Mouse (Mus musculus) heart, embryonic 15.5 days (tissue): Measurements from ENCODE around the gene Plxnb2. TPM values are rescaled to one million over a fixed set of nuclear protein-coding genes. Genes with fewer than 3 reads are reported as not detected.

ENCODE experiments used
- ATAC-seq: fragments of 200-750 bp; cut with Nextera tagmentation; replicated peaks from 2 replicates; pipeline ENCODE4 v1.8.0; 2017; ENCODE audit warnings: low read depth, moderate TSS enrichment; ENCODE audit not compliant: insufficient number of reproducible peaks, insufficient read depth, low FRiP score
- H3K27ac ChIP-seq: fragments of 300-500 bp; sonication (generic); 2 replicates; pipeline ENCODE4 v1.5.1; 2015; ENCODE audit warnings: mild to moderate bottlenecking, inconsistent platforms
- H3K27me3 ChIP-seq: fragments of 300-500 bp; sonication (generic); 2 replicates; pipeline ENCODE4 v1.6.1; 2015; ENCODE audit warnings: inconsistent platforms
- H3K36me3 ChIP-seq: fragments of 300-500 bp; sonication (generic); 2 replicates; pipeline ENCODE4 v1.6.1; 2015; ENCODE audit warnings: mild to moderate bottlenecking, inconsistent platforms
- H3K4me1 ChIP-seq: fragments of 300-500 bp; sonication (generic); replicated peaks from 2 replicates; pipeline ENCODE4 v1.6.1; 2015; ENCODE audit warnings: inconsistent platforms
- H3K4me2 ChIP-seq: fragments of 300-500 bp; sonication (generic); 2 replicates; pipeline ENCODE4 v1.6.1; 2015; ENCODE audit warnings: inconsistent platforms, mild to moderate bottlenecking, moderate library complexity
- H3K4me3 ChIP-seq: fragments of 300-500 bp; sonication (generic); 2 replicates; pipeline ENCODE4 v1.5.1; 2015; ENCODE audit warnings: mild to moderate bottlenecking, inconsistent platforms
- H3K9ac ChIP-seq: fragments of 300-500 bp; sonication (generic); 2 replicates; pipeline ENCODE4 v1.6.1; 2015; ENCODE audit warnings: mild to moderate bottlenecking, inconsistent platforms
- H3K9me3 ChIP-seq: fragments of 300-500 bp; sonication (generic); replicated peaks from 2 replicates; pipeline ENCODE4 v1.6.1; 2016; ENCODE audit warnings: inconsistent platforms
- WGBS: fragments of 180-500 bp; shearing (Covaris S2); methylation state at CpG from one replicate; pipeline ENCODE4 v1.1.7; 2015; ENCODE audit warnings: mixed read lengths; 5-methylcytosine and 5-hydroxymethylcytosine counted together
- polyA plus RNA-seq: library from polyadenylated mRNA; unstranded; fragments of >200 nt; fragmentation: Nextera tagmentation; extraction: Ambion mirVana; gene quantifications from 2 replicates; pipeline ENCODE4 v1.2.1, GENCODE M21; 2015

Gene Plxnb2
- 76.5 and 109 TPM in 2 replicates for polyA plus RNA-seq

- H3K27me3 ChIP-seq, result no peaks in the 10 kb centered on the region
- no peaks in the 10 kb centered on the region; the same call in 1 of the 2 replicates for H3K36me3 ChIP-seq
- H3K27ac ChIP-seq, result peak within 1 kb of the TSS; percentile 92
- peak within 1 kb of the TSS; percentile 80 for H3K9ac ChIP-seq
- peak within 1 kb of the TSS; percentile 94 for H3K4me2 ChIP-seq
- ATAC-seq, result peak; percentile 81
- H3K9me3 ChIP-seq, result no peaks in the 10 kb centered on the region
- WGBS, result under 1% methylated on average over 59 of the region's 72 CpGs
- H3K4me3 ChIP-seq, result peak within 1 kb of the TSS; percentile 79
- H3K4me1 ChIP-seq, result peaks cover 60% of the 10 kb centered on the region
Measured at GRCm38 (mm10) chr15:89180571-89181229, at the start of gene Plxnb2. Plxnb2 (minus strand) TSS chr15:89180788.

GRCm38 (mm10) chr15:89215611-89216233, 35.1 kb upstream of the Plxnb2 start:
- WGBS, result 73% methylated on average over 2 of the region's 2 CpGs
- Histone ChIP-seq H3K4me3 (no peak overlapping the region), H3K4me1 (peaks cover 23% of the 10 kb centered on the region), H3K9ac (no peak overlapping the region), H3K27ac (peak overlapping the region; percentile 41; the same call in 1 of the 2 replicates), H3K27me3 (no peaks in the 10 kb centered on the region), H3K36me3 (peaks cover 6% of the 10 kb centered on the region; the same call in 1 of the 2 replicates), H3K4me2 (no peak overlapping the region), H3K9me3 (no peaks in the 10 kb centered on the region)
- no peak for ATAC-seq

- WGBS, result 83% methylated on average over 3 of the region's 3 CpGs
- Histone ChIP-seq H3K4me2 (no peak overlapping the region), H3K4me3 (no peak overlapping the region), H3K36me3 (peaks cover 6% of the 10 kb centered on the region; the same call in 1 of the 2 replicates), H3K9me3 (no peaks in the 10 kb centered on the region), H3K27me3 (no peaks in the 10 kb centered on the region), H3K4me1 (peaks cover 25% of the 10 kb centered on the region), H3K9ac (no peak overlapping the region), H3K27ac (no peak overlapping the region)
- ATAC-seq, result no peak
Measured at GRCm38 (mm10) chr15:89214953-89215352, 34.4 kb upstream of the Plxnb2 start.

GRCm38 (mm10) chr15:89213517-89213916, 32.9 kb upstream of the Plxnb2 start:
- Histone ChIP-seq H3K27me3 (no peaks in the 10 kb centered on the region), H3K27ac (no peak overlapping the region), H3K4me2 (no peak overlapping the region), H3K36me3 (peaks cover 6% of the 10 kb centered on the region; the same call in 1 of the 2 replicates), H3K4me3 (no peak overlapping the region), H3K4me1 (peaks cover 28% of the 10 kb centered on the region), H3K9me3 (no peaks in the 10 kb centered on the region), H3K9ac (no peak overlapping the region)
- no peak for ATAC-seq
- WGBS, result 68% methylated on average over 3 of the region's 3 CpGs

- Histone ChIP-seq H3K36me3 (peaks cover 6% of the 10 kb centered on the region; the same call in 1 of the 2 replicates), H3K4me1 (peaks cover 28% of the 10 kb centered on the region), H3K4me3 (peak overlapping the region; percentile 98), H3K9me3 (no peaks in the 10 kb centered on the region), H3K4me2 (peak overlapping the region; percentile 87), H3K9ac (peak overlapping the region; percentile 99; the same call in 1 of the 2 replicates), H3K27me3 (no peaks in the 10 kb centered on the region), H3K27ac (0 out of 2 replicates have a peak overlapping the region, but pooled peaks have one; percentile 93)
- WGBS, result 72% methylated on average over 6 of the region's 6 CpGs
- no peak for ATAC-seq
Measured at GRCm38 (mm10) chr15:89212495-89212894, 31.9 kb upstream of the Plxnb2 start.

- no peaks in the 10 kb centered on the region for H3K9me3 ChIP-seq
- H3K9ac ChIP-seq, result peak overlapping the region; percentile 99
- WGBS, result 3% methylated on average over 35 of the region's 35 CpGs
- H3K27ac ChIP-seq, result peak overlapping the region; percentile 93
- H3K4me2 ChIP-seq, result peak overlapping the region; percentile 87
- peak overlapping the region; percentile 98 for H3K4me3 ChIP-seq
- ATAC-seq, result peak; percentile 60
- peaks cover 5% of the 10 kb centered on the region; the same call in 1 of the 2 replicates for H3K36me3 ChIP-seq
- H3K27me3 ChIP-seq, result no peaks in the 10 kb centered on the region
- peaks cover 28% of the 10 kb centered on the region for H3K4me1 ChIP-seq
Measured at GRCm38 (mm10) chr15:89211716-89212461, 31.3 kb upstream of the Plxnb2 start.

- 3% methylated on average over 52 of the region's 73 CpGs for WGBS
- no peaks in the 10 kb centered on the region for H3K27me3 ChIP-seq
- peaks cover 28% of the 10 kb centered on the region for H3K4me1 ChIP-seq
- ATAC-seq, result peak; percentile 88
- H3K9ac ChIP-seq, result peak within 1 kb of the TSS; percentile 99
- peak within 1 kb of the TSS; percentile 98 for H3K4me3 ChIP-seq
- no peaks in the 10 kb centered on the region for H3K36me3 ChIP-seq
- no peaks in the 10 kb centered on the region for H3K9me3 ChIP-seq
- H3K4me2 ChIP-seq, result peak within 1 kb of the TSS; percentile 87
- H3K27ac ChIP-seq, result peak within 1 kb of the TSS; percentile 93
Measured at GRCm38 (mm10) chr15:89210915-89211715, 30.5 kb upstream of the Plxnb2 start, which contains the start of gene Ppp6r2. Ppp6r2 (plus strand) TSS chr15:89211553.

GRCm38 (mm10) chr15:89209886-89210761, 29.5 kb upstream of the Plxnb2 start:
- H3K9me3 ChIP-seq, result no peaks in the 10 kb centered on the region
- ATAC-seq, result no peak

GRCm38 (mm10) chr15:89207457-89207856, 26.9 kb upstream of the Plxnb2 start:
- H3K9me3 ChIP-seq, result peaks cover 10% of the 10 kb centered on the region; the same call in 1 of the 2 replicates
- WGBS, result 80% methylated on average over 4 of the region's 4 CpGs
- H3K4me1 ChIP-seq, result peaks cover 12% of the 10 kb centered on the region
- no peaks in the 10 kb centered on the region for H3K27me3 ChIP-seq
- no peak overlapping the region for H3K27ac ChIP-seq
- no peak overlapping the region for H3K4me2 ChIP-seq
- no peak overlapping the region for H3K9ac ChIP-seq
- no peak for ATAC-seq
- no peaks in the 10 kb centered on the region for H3K36me3 ChIP-seq
- H3K4me3 ChIP-seq, result no peak overlapping the region

More at GRCm38 (mm10) chr15:89209886-89210761, 29.5 kb upstream of the Plxnb2 start:
- Histone ChIP-seq H3K4me2 (peak overlapping the region; percentile 87), H3K9ac (peak overlapping the region; percentile 58), H3K4me3 (peak overlapping the region; percentile 98), H3K27ac (peak overlapping the region; percentile 93), H3K27me3 (no peaks in the 10 kb centered on the region), H3K4me1 (peaks cover 21% of the 10 kb centered on the region), H3K36me3 (no peaks in the 10 kb centered on the region)
- WGBS, result 12% methylated on average over 22 of the region's 22 CpGs

- Histone ChIP-seq H3K9me3 (no peaks in the 10 kb centered on the region), H3K4me2 (peak overlapping the region; percentile 79), H3K36me3 (no peaks in the 10 kb centered on the region), H3K4me1 (peaks cover 17% of the 10 kb centered on the region), H3K27me3 (no peaks in the 10 kb centered on the region), H3K27ac (0 out of 2 replicates have a peak overlapping the region, but pooled peaks have one; percentile 99), H3K9ac (peak overlapping the region; percentile 53), H3K4me3 (peak overlapping the region; percentile 98)
- no peak for ATAC-seq
- WGBS, result 67% methylated on average over 15 of the region's 15 CpGs
Measured at GRCm38 (mm10) chr15:89197056-89197455, 16.5 kb upstream of the Plxnb2 start.
